Mouse (Mus musculus): ENCODE measurements around the gene Fam183b.

DNA sequence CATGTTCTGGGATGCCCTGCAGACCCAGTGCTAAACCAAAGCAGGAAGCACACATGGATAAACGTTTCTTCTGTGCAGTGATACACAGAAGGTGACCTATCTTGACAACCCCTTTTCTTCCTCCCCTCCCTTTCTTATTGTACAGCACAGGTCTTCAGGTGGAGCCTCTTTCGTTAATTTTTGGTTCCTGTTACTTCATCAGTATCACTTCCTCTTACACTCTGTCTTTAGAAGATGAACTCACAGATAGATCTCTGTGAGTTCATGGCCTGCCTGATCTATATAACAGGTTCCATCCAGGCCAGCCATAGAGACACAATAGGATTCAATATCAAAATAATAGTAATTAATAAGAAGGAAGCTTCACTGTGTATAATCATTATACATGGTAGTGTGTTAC lies 11.7 kb downstream of the Fam183b start:
- no peak for TF ChIP-seq GATA1 (IDR thresholded peaks at IDR 0.05; ENCODE audit: borderline replicate concordance, low read length)
- TF ChIP-seq CTCF (IDR thresholded peaks at IDR 0.05; ENCODE audit: low read depth, low read length) = no peak
- no peak for TF ChIP-seq GATA2 (IDR thresholded peaks at IDR 0.05; ENCODE audit: borderline replicate concordance, low read depth, low read length)
- no peak for TF ChIP-seq POLR2AphosphoS5 (IDR thresholded peaks at IDR 0.05; ENCODE audit: insufficient replicate concordance, low read depth, low read length)
- no peak for TF ChIP-seq TAL1 (conservative IDR thresholded peaks at IDR 0.05; ENCODE audit: low read depth, low read length)
